Mouse (Mus musculus): ENCODE results near the gene Gm5485.

Gm5485 gene

GRCm38 (mm10) chr16:48412246-48412645, at the start of gene Gm5485:
Gene Gm5485, minus strand, starts transcription at chr16:48412416.
- DNase-seq (ENCODE audit: low spot score): no peak

- no peak for DNase-seq (ENCODE audit: low spot score)
Observed at GRCm38 (mm10) chr16:48453264-48453663, 41.0 kb upstream of the Gm5485 start.

- no peak for DNase-seq (ENCODE audit: low spot score)
Observed at GRCm38 (mm10) chr16:48446161-48446925, 34.1 kb upstream of the Gm5485 start.

- DNase-seq (ENCODE audit: low spot score): no peak
Observed at GRCm38 (mm10) chr16:48444589-48444988, 32.4 kb upstream of the Gm5485 start.

GRCm38 (mm10) chr16:48437476-48437875, 25.3 kb upstream of the Gm5485 start:
- no peak for DNase-seq (ENCODE audit: low spot score)

- DNase-seq (ENCODE audit: low spot score): no peak
Observed at GRCm38 (mm10) chr16:48435454-48435853, 23.2 kb upstream of the Gm5485 start.

- no peak for DNase-seq (ENCODE audit: low spot score)
Observed at GRCm38 (mm10) chr16:48431027-48431426, 18.8 kb upstream of the Gm5485 start, which contains the start of gene Morc1. Gene Morc1, plus strand, starts transcription at chr16:48431237.

- no peak for DNase-seq (ENCODE audit: low spot score)
Observed at GRCm38 (mm10) chr16:48429427-48429826, 17.2 kb upstream of the Gm5485 start.

- DNase-seq (ENCODE audit: low spot score): no peak
Observed at GRCm38 (mm10) chr16:48424069-48424468, 11.9 kb upstream of the Gm5485 start.

- DNase-seq (ENCODE audit: low spot score): no peak
Observed at GRCm38 (mm10) chr16:48422501-48422900, 10.3 kb upstream of the Gm5485 start.

- no peak for DNase-seq (ENCODE audit: low spot score)
Observed at GRCm38 (mm10) chr16:48419035-48419434, 6.8 kb upstream of the Gm5485 start.

GRCm38 (mm10) chr16:48418557-48418956, 6.3 kb upstream of the Gm5485 start:
- DNase-seq (ENCODE audit: low spot score): no peak

- no peak for DNase-seq (ENCODE audit: low spot score)
Observed at GRCm38 (mm10) chr16:48410125-48410524, 2.1 kb downstream of the Gm5485 start.

GRCm38 (mm10) chr16:48409580-48409979, 2.6 kb downstream of the Gm5485 start:
- no peak for DNase-seq (ENCODE audit: low spot score)

GRCm38 (mm10) chr16:48405674-48406403, 6.4 kb downstream of the Gm5485 start:
- no peak for DNase-seq (ENCODE audit: low spot score)

- no peak for DNase-seq (ENCODE audit: low spot score)
Observed at GRCm38 (mm10) chr16:48404009-48404408, 8.2 kb downstream of the Gm5485 start.

GRCm38 (mm10) chr16:48403423-48403822, 8.8 kb downstream of the Gm5485 start:
- no peak for DNase-seq (ENCODE audit: low spot score)

GRCm38 (mm10) chr16:48402963-48403362, 9.3 kb downstream of the Gm5485 start:
- no peak for DNase-seq (ENCODE audit: low spot score)

GRCm38 (mm10) chr16:48395278-48395677, 16.9 kb downstream of the Gm5485 start:
- no peak for DNase-seq (ENCODE audit: low spot score)

- DNase-seq (ENCODE audit: low spot score): no peak
Observed at GRCm38 (mm10) chr16:48386982-48387381, 25.2 kb downstream of the Gm5485 start.

GRCm38 (mm10) chr16:48383582-48384257, 28.5 kb downstream of the Gm5485 start:
- DNase-seq (ENCODE audit: low spot score): no peak

- DNase-seq (ENCODE audit: low spot score): no peak
Observed at GRCm38 (mm10) chr16:48373711-48374485, 38.3 kb downstream of the Gm5485 start.

All from ovary, postnatal 14 days (tissue).